Mouse (Mus musculus) cerebellum, adult 9-10 months (tissue): Measurements from ENCODE around the gene Vwa3a.

ENCODE experiments used
- DNase-seq: peaks from one replicate; pipeline ENCODE4 v3.0.0; 2022

The Vwa3a gene

GRCm38 (mm10) chr7:120838436-120839160, 99.5 kb downstream of the Vwa3a start:
- DNase-seq, result no peak

DNA sequence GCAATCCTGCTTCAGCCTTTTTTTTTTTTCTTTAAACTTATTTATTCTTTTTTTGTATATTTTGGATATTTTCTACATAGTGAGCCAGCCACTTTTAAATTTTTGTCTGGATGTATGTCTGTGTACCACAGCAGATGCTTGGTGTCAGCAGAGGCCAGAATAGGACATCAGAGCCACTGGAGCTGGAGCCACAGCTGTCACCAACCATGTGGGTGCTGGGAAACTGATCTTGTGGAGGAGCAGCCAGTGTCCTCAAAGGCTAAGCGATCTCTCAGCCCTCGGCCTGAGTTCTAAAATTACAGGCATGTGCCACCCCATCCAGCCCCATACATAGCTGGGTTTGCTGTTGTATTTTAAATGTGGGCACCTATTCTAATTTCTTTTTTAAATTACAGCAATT, 100.7 kb downstream of the Vwa3a start:
- no peak for DNase-seq

GRCm38 (mm10) chr7:120842345-120843036, 103.4 kb downstream of the Vwa3a start, which contains the start of gene Eef2k:
Eef2k (plus strand) TSS chr7:120842831.
- peak; percentile 86 for DNase-seq

DNA sequence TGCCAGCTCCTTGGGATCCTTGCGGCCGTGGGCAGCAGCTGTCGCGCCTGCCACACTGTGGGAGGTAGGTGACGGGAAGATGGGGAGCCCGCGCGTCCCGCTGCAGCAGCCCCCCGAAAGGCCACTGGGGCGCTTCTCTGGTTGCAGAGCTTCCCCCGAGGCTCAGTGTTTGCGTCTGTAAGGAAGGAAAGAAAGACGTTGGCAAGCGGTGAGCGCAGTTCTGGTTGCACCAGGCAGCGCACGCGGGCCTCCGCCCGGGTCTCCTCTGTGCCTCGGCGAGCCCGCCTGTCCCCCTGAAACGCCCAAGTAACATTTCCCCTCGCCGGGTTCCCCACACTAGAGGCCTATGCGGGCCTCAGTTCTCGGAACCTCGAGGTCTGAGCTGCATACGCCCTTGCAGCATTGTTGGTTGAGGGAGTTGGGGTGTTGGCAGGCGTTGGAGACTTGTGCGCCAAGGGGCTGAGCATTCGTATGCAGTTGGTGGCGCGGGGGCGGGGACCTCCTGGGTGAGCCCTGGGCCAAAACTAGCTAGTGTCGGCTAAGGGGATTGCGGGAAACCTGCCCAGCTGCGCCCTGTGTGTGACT, 104.0 kb downstream of the Vwa3a start:
- DNase-seq, result peak; percentile 89

- DNase-seq, result no peak
Measured at GRCm38 (mm10) chr7:120843852-120844435, 104.8 kb downstream of the Vwa3a start.

GRCm38 (mm10) chr7:120844689-120845088, 105.6 kb downstream of the Vwa3a start:
- DNase-seq, result no peak

GRCm38 (mm10) chr7:120848831-120849512, 109.9 kb downstream of the Vwa3a start:
- DNase-seq, result no peak

DNA sequence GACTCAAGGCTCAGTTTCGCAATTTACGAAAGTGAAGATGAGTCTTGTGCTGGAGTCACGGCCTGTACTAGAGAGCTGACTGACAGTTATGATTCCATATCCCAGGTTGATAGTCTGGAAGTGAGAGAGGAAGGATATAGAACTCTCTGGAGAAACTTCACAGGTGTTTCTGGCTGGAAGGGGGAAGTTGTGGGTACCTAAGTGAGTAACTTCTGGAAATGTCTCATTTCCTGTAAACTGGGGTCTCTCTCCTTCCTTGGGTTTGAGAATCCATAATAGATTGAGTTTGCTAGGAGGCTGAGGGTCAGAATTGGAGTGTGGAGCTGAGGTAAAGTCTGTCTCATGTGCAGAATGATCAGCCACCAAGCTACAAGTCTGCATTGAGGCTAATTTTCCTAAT, 111.0 kb downstream of the Vwa3a start:
- DNase-seq, result no peak
